Mouse (Mus musculus) olfactory bulb, adult 2 months (tissue): ENCODE data around the gene Unc13b.

Source experiments
- CTCF ChIP-seq: fragments of 200-500 bp; IDR thresholded peaks from 2 replicates; pipeline ENCODE4 v1.5.1; 2012; ENCODE audit warnings: low read depth, mild to moderate bottlenecking, low read length, moderate library complexity; ENCODE audit not compliant: insufficient read depth
- POLR2A ChIP-seq: fragments of 200-500 bp; IDR thresholded peaks from 2 replicates; pipeline ENCODE4 v1.6.1; 2012; ENCODE audit warnings: mild to moderate bottlenecking, low read depth, low read length, moderate library complexity; ENCODE audit not compliant: insufficient read depth

DNA sequence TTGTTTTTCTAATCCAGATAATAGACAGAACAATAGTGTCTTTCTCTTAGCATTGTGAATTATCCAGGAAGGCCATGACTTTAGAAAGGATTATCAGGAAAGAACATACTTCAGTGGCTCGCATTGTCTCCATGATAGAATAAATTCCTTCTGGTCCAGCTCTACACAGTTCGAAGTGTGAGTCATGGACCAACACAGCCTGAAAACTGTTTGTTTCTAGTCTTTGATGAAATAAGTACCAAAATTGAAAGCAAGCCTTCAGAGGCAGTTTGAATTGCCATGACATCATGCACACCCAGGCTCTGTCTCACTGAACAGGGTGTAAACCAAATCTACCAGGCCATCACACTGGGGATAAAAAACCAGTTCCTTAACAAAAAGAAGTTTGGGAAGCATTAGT lies 128.7 kb downstream of the Unc13b start:
- no peak for TF ChIP-seq POLR2A
- no peak for TF ChIP-seq CTCF
